Mouse (Mus musculus): ENCODE measurements around the gene Acy3.
"Not testable (repeated sequence)": the region's sequence is repeated elsewhere in the genome, so short reads cannot be mapped to it uniquely, and the experiment has no call there.

Gene Acy3

DNA sequence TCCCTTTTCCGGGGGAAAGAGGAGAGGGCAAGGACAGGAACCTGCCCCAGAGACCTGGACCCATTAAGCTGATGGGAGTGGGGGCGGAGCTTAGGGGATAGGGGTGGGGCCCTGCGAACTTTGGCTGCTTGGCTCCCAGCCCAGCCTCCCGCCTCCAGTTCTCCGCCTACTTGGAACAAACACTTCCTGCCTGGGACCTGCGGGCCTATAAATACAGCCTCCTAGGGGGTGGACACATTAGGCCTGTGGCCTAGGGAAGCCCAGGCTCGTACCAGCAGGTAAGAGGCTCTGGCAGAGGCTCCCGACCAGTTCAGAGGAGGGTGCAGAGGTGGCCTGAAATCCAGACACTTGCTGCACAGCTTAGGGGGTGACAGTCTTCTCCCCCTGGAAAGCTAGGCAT is at the start of gene Acy3:
Gene Acy3 (plus strand): TSS at position 237 of the 400 bp plus-strand sequence.
- peak in 1 of 2 experiments; percentile 34 for DNase-seq (ENCODE audit: low spot score in 2 of 2)

DNA sequence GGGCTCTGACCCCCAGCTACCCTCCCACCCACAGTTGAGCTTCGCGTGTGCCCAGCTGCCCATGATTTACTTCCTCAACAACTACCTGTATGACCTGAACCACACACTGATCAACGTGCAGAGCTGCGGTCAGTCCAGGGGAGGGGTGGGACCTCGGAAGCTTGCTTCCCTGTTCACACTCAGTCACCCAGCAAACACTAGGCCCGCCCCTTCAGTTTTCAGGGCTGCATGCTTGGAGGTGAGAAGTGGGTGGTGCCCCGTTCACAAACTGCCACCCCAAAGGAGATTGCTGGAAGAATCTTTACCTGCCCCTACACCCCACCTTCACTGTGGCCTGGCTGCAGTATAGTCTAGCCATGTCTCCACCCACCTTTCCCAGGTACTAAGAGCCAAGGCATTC is 44.1 kb upstream of the Acy3 start:
- no peak for DNase-seq (ENCODE audit: low spot score in 2 of 2)

DNA sequence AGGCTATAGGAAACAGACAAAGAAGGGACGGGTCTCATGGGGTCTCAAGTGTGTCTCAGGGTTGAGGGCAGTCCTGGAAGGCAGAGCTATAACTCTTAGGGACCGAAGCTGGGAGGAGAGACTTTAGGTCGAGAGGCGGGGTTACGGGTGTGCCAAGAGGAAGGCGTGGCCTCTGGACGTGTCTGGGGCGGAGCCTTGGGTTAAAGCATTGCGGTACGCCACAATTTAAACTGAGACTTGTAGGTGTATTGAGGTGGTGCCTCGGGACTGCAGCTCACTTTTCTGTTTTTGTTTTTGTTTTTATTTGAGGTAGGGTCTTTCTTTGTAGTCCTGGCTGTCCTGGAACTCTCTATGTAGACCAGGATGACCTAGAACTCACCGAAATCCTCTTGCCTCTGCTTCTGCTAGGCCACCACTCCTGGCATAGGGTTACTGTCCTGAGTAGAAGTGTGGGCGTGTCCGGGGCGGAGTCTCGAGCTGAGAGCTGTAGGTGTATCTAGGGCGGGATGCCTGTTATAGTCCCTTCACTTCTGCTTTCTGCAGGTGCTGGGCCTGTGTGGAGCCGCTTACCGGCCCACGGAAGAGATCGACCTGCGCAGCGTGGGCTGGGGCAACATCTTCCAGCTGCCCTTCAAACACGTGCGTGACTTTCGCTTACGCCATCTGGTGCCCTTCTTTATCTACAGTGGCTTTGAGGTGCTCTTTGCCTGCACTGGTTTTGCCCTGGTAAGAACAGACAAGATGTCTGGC is 43.2 kb upstream of the Acy3 start:
- no peak for DNase-seq (ENCODE audit: low spot score in 2 of 2)

DNA sequence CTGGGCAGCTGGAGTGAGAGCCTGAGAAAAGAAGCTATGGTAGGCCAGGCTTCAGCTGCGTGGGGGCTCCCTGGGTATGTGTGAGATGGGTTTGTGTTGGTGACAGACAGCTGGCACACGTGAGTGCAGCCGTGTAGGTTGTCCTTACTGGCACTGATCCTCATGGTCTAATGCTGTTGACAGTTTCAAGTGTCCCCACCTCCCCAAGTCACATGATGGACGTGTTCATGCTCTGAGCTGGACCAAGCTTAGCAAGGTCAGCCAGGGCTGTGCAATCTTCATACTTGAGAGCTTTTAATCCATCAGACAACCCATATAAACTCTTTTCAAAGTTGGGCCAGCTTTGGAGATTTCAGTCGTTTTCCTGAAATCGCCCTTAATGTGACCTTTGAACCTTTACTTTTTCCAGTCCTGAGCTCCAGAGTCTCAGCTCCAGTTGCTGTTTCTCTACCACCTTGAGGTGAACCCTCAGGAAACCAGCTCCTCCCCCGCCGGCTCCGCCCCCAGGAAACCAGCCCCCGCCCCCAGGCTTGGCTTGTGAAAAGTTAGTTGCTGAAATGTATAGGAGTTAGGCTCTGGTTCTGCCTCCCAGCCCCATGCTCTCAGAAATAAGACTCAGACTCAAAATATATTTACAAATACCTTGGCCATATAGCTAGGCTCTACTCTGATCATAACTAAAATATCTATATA is 40.4 kb upstream of the Acy3 start:
- DNase-seq (ENCODE audit: low spot score in 2 of 2) = no peak

DNA sequence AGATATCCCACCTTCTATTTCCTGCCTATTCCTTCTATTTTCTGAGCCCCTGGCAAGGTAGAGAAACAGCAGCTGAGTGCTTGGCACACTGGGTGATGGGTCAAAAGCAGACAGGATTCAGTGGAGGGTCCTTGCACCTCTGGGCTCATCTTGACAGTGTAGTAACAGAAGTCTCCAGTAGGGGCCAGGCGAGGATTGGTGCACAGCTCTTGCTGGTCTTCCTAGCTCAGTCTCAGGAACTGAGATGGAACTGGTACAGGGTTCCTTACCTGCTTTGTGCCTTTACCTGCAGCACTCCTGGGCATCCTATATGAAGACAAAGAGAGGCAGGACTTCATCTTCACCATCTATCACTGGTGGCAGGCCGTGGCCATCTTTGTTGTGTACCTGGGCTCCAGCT is 39.7 kb upstream of the Acy3 start:
- DNase-seq (ENCODE audit: low spot score in 2 of 2) = peak; percentile 41 to 74

DNA sequence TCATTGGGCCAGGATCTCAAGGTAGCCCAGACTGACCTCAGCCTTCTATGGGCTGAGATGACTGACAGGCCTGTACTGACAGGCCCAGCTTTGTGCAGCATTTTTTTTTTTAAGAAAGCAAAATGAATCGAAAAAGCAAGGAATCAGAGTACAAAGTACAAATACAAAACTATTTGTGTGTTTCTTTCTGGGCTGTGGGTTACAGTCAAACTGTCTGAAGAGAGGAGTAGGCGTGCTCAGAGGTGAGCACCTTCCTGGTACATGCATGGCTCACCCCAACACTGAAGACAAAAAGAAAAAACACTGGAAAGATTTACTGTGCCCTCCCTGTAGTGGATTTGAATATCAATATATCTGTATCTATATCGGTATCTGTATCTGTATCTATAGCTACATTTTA is 38.6 kb upstream of the Acy3 start:
- no peak for DNase-seq (ENCODE audit: low spot score in 2 of 2)

DNA sequence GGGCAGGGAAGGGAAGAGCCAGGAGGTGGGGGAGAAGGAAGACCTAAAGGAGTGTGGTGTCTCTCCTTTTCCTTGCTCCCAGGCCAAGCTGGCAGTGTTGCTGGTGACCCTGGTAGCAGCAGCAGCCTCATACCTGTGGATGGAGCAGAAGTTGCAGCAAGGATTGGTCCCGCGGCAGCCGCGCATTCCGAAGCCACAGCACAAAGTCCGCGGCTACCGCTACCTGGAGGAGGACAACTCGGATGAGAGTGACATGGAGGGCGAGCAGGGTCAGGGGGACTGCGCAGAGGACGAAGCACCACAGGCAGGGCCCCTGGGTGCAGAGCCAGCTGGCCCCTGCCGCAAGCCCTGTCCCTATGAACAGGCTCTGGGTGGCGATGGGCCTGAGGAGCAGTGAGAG is 37.8 kb upstream of the Acy3 start:
- no peak for DNase-seq (ENCODE audit: low spot score in 2 of 2)

DNA sequence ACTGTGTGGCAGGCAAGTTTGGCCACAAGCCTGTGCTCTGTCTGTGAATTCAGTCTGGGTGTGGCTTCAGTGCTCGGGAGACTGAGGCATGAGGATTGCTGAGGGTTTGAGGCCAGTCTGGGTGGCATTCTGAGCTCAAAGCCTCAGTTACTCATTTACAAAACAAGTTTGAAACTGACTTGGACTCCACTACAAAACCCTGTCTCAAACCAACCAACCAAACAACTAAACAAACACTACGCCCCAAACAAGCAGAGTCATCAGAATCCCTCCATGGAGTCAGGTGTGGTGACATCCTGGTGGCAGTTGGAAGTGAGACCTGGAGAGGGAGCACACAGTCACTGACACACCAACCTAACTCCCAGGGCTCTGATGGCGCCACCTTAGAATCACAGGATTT is 36.0 kb upstream of the Acy3 start:
- DNase-seq (ENCODE audit: low spot score in 2 of 2) = no peak

DNA sequence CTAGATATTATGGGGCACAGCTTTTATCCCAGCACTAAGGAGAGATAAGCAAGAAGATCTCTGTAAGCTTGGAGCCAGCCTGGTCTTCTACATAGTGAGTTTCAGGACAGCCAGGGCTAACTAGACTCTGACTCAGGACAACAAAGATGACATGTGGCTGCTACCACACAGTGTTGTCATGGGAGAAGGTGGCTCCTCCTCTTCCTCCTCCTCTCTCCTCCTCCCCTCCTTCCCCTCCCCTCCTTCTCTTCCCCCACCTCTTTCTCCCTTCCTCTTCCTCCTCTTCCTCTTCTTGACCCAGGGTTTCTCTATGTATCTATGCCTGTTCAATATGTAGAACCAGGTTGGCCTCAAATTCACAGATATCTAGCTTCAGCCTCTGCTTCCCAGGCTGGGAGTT is 34.9 kb upstream of the Acy3 start:
- DNase-seq (ENCODE audit: low spot score in 2 of 2) = no peak

DNA sequence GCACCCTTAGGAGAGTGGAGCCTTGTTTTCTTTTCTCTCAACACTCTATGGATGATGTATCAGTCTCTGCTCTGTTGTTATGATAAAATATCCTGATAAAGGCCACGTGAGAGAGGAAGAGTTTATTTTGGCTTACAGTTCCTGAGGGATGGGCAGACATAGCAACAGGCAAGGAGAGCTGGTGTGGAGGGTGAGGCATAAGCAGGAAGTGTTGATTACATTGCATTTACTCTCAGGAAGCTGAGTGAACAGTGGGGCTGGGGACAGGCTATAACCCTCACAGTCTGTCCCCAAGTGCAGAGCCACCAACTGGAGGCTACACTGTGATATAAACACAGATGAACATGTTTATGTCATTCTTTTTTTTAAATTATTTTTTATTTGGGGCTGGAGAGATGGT is 34.3 kb upstream of the Acy3 start:
- DNase-seq (ENCODE audit: low spot score in 2 of 2) = no peak

DNA sequence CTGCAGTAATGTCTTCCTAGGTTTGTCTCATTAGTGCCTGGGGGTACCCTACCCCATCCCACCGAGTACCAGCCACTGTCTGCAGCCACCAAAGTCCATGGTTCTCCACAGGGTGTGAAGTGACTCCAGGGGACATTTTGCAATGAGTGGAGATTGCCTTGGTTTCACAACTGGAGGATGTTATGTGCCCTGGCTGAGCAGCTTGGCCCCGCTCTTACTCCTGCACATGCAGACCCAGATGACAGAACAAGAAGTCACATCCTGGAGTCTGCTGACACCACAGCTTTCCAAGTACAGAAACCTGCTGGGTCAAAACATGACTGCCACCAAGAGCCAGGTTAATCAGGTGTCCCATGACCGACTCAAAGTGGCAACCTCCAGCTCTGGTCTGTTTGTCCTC is 31.3 kb upstream of the Acy3 start:
- DNase-seq (ENCODE audit: low spot score in 2 of 2) = no peak

DNA sequence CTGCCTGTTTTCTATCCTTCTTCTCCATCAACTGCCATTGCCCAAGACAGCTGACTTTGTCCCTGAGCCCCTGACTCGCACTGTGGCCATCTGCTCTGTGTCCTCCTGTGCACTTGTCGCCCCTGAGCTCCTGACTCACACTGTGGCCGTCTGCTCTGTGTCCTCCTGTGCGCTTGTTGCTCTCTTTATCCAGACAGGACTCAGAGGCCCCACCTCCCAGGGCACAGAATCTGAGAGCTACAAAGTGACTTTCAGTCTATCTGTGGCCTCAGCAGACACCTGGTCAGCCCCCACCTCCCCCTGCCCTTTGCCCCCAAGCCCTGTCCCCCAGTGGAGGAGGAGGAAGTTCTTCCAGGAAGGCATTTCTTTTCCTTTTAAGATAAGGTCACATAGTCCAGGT is 30.6 kb upstream of the Acy3 start:
- no peak for DNase-seq (ENCODE audit: low spot score in 2 of 2)

DNA sequence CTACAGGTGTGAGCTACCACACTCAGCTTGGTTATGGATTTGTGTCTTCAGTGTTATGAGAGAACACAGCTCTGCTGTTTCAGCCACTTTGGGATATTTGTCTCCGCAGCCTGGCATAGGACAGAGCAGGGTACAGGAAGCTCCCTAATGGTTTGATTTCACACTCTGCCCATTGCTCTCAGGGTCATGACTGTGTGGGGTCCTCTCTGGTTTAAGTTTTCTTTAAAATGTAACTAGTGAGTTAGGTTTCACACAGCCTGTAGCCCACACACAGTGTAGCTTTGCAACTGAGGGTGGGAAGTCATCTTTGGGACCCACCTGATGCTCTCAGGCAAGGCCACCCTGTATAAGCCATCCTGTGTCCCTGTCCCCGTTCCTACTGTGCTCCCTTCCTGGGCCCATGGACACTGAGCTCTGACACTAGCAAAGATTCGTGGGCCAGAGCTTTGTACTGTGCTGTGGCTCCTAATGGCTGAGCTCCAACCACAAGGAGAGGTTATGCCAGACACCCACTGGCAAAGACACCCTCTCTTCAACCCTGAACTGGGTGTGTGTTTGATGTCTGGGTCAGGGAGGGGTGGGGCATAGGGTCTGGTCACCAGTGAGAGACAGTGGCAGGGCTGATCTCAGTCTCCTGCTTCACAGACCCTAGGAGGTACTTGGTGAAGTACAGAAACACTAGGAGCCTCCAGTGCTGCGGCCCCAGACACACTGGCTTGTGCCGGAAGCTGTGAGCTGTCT is 28.9 kb upstream of the Acy3 start:
- DNase-seq (ENCODE audit: low spot score in 2 of 2) = not testable (repeated sequence)

DNA sequence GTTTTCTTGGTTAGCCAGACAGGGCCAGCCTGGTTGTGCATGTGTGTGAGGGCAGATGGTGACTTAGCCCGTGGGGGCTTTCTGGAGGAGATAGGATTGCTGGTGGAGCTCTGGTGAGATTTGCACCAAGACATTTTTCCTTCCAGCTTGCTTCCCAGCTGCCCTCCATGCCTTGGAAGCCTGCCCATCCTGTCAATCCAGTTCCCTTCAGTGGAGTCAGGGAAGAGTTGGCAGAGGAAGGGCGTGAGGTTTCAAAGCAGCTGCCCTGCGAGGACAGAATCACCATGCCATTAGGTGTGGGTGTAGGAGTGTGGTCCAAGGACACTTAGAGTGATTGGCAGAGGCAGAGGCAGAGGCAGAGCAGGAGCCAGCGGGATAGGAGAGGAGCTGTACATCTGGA is 27.9 kb upstream of the Acy3 start, which contains the start of gene Aldh3b3:
Gene Aldh3b3 (plus strand): TSS at position 176 of the 400 bp plus-strand sequence.
- no peak for DNase-seq (ENCODE audit: low spot score in 2 of 2)

DNA sequence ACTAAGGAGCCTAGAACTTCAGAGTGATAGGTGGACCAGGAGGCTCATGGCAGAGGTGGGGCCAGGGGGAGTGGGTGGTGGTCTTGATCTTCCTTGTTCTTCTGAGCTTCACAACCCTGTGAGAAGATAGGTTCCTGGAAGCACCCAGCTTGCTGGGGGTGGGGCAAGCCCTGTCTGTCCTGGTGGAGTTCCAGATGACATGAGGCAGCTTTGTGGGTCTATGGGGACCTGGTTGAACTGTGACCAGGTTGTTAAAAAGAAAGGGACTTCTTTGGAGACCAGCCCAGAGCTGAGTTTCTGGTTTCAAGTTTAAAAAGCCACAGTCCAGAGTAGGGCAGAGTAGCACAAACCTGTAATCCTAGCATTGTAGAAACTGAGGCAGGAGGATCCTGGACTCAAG is 27.3 kb upstream of the Acy3 start:
- DNase-seq (ENCODE audit: low spot score in 2 of 2) = no peak

DNA sequence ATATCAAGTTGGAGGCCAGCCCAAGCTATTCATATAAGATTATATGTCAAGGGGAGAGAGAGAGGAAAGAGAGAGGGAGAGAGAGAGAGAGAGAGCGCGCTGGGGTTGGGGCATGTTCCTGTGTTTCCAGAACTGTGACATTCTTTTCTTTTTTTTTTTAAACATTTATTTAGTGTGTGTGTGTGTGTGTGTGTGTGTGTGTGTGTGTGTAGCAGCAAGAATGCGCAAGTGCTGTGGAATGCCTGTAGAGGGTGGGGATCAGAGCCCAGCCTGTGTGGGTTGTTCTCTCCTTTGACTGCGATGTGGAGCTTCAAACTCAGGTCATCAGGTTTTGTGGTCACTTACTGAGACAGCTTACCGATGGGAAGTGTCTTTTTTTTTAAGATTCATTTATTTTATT is 26.2 kb upstream of the Acy3 start:
- no peak for DNase-seq (ENCODE audit: low spot score in 2 of 2)

DNA sequence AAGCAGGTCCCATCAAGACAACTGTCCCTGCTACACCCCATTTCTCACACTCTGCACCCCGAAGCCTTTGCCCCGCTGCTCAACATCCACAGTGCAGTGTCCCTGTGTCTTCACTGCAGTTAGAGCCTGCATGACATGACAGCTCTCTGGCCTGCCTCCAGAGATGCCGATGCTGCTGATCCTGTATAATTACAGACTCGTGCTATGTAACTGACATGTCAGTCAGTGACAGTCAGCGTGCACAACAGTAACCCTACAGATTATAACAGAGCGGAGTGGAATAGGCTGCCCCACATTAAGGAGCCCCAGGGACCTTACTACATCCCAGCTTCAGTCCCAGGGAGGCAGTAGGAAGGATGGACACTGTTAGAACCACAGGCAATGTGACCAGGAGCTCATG is 24.6 kb upstream of the Acy3 start:
- DNase-seq (ENCODE audit: low spot score in 2 of 2) = not testable (repeated sequence)

DNA sequence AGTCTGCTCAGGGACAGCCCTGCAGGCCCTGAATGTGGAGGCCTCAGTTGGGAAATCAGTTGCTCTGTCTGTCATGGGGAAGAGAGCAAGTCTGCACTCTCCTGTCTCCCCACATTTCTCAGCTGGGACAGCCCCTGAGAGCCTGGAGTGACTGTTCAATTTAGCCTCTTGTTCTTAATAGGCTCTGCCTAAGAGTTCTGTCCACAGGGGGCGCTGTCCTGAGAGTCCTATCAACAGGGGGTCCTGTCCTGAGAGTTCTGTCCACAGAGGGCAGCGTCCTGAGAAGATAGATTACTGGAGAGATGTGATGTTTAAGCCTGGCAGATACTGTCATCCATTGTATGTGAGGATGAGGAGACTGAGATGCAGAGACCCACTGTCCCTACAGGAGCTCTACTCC is 23.9 kb upstream of the Acy3 start:
- DNase-seq (ENCODE audit: low spot score in 2 of 2) = no peak

DNA sequence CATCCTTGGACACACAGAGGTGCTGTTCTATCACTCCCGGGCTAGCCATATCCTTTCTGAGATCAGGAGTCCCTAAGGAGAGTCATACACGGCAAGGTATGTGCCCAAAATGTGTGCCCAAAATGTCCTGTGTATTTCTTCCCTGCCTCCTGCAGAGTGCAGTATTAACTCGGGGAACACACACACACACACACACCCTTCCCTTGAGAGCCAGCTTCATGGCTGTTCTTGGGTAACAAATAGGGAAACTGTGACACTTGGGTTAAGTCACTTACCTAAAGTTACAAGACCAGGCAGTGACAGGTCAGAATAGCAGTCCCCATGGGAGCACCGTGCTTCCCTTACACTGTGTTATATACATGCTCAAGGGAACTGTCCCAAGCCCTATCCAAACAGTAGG is 22.3 kb upstream of the Acy3 start:
- DNase-seq (ENCODE audit: low spot score in 2 of 2) = no peak

DNA sequence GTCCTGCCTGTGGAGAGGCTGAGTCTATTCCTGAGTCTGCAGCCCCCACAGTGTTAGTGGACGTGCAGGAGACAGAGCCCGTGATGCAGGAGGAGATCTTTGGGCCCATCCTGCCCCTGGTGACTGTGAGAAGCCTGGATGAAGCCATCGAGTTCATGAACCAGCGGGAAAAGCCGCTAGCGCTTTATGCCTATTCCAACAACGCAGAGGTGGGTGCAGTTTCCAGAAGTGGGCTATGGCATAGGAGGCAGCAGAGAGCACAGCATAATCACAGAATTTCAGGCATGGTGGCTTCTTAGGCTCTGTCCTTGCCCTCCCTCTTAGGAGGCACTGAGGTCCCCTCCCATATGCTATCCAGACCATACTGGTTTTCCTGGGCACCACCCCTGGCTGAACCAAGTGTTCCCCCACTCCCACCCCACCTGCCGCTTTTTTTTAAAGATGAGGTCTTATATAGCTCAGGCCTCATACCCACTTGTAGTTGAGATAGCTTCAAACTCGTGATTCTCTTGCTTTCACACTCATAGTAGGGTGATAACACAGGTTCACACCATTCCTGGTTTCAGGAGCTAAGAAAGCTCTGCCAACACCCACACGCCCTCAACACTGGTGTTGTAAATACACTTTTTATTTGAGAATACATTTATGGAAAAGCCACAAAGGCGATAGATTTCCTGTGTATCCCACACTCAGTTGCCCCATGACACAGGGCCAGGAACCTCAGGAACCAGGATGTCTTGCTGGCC is 19.9 kb upstream of the Acy3 start:
- no peak for DNase-seq (ENCODE audit: low spot score in 2 of 2)

DNA sequence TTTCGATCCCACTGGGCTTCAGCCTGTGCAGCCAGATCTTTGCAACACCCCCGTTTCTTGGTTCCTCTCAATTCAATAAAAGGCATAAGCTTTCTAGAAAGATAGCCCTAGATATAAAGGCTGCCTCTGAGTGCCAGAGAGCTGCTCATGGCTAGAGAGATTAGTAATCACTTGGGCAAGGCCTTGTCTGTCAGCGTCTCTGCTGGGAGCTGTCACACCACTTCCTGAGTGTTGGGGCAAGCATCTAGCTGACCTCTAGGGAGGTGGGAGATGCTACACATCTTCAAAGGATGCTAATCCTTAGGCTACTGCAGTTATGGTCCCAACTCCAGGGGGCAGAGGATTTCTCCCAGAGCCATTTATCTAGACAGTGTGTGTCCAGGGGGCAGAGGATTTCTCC is 19.1 kb upstream of the Acy3 start:
- no peak for DNase-seq (ENCODE audit: low spot score in 2 of 2)

DNA sequence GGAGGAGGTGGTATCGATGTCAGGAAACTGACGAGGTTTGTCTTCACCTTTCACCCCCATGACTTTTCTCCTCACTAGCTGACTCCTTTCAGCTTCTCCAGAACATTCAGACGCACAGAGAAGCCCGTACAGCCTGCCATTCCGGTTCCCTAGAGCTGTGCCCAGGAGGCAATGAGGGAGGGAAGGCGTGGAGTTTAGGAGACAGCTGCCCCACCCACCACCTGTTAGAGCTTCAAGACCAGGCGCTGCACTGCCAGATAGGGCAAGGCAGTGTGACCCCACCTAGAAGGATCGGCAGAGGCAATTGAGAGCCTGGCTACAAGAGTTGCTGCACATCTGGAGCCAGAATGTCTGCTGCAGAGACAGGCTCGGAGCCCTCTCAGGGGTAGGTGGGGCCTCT is 14.1 kb upstream of the Acy3 start, which contains the start of gene Aldh3b2:
Gene Aldh3b2 (plus strand): TSS at position 100 of the 400 bp plus-strand sequence.
- DNase-seq (ENCODE audit: low spot score in 2 of 2) = no peak
